Mouse (Mus musculus) olfactory bulb, adult 2 months (tissue): Measurements from ENCODE around the gene Ern1.

Source experiments
- CTCF ChIP-seq: fragments of 200-500 bp; IDR thresholded peaks from 2 replicates; pipeline ENCODE4 v1.5.1; 2012; ENCODE audit warnings: low read depth, mild to moderate bottlenecking, low read length, moderate library complexity; ENCODE audit not compliant: insufficient read depth
- POLR2A ChIP-seq: fragments of 200-500 bp; IDR thresholded peaks from 2 replicates; pipeline ENCODE4 v1.6.1; 2012; ENCODE audit warnings: mild to moderate bottlenecking, low read depth, low read length, moderate library complexity; ENCODE audit not compliant: insufficient read depth

- TF ChIP-seq CTCF (no peak), POLR2A (no peak)
Observed at GRCm38 (mm10) chr11:106349772-106350171, 137.9 kb downstream of the Ern1 start.
